Mouse (Mus musculus): Measurements from ENCODE around the gene Trim28. TPM values are rescaled to one million over a fixed set of nuclear protein-coding genes. Genes with fewer than 3 reads are reported as not detected.

Trim28 gene
- polyA plus RNA-seq, 1 experiment from 2014 or later = 346 TPM

DNA sequence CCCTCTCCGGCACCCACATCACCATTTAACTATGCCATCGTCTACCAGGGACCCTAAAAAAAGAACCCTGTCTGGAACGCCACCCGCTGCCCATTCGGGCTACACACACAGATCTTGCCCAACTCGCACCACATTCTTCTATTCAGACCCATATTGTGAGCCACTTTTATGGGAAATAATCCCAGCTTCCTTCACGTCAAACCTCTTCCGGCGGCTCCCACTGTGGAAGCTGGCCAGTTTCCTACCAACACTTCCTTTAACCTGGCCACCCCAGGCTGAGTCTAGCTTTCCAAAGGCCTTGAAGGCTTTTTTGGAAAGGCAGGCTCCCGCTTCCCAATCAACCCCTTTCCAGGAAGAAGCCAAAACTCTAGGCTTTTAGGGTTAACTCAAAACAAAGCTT, 7.6 kb downstream of the Trim28 start:
- no peak overlapping the region for H3K4me3 ChIP-seq (ENCODE audit: low read depth, low read length)
- H3K27me3 ChIP-seq (replicated peaks; ENCODE audit: control insufficient read depth, insufficient read depth, low read length) = no peaks in the 10 kb centered on the region; the same call in 1 of the 2 replicates
- peaks cover 6% of the 10 kb centered on the region for H3K4me1 ChIP-seq (replicated peaks; ENCODE audit: control insufficient read depth, insufficient read depth, low read length)
- no peak overlapping the region for H3K4me2 ChIP-seq
- 87% methylated on average over 10 of the region's 10 CpGs for WGBS
- H3K9ac ChIP-seq (ENCODE audit: low read depth, low read length) = no peak overlapping the region
- no peak for ATAC-seq (replicated peaks; ENCODE audit: low FRiP score)
- no peaks in the 10 kb centered on the region for H3K9me3 ChIP-seq (ENCODE audit: control insufficient read depth, low read length)
- H3K27ac ChIP-seq (ENCODE audit: low read depth, low read length) = no peak overlapping the region
- peaks cover 28% of the 10 kb centered on the region for H3K36me3 ChIP-seq (ENCODE audit: control insufficient read depth, insufficient read depth, low read length)
- DNase-seq (ENCODE audit: low spot score) = no peak

DNA sequence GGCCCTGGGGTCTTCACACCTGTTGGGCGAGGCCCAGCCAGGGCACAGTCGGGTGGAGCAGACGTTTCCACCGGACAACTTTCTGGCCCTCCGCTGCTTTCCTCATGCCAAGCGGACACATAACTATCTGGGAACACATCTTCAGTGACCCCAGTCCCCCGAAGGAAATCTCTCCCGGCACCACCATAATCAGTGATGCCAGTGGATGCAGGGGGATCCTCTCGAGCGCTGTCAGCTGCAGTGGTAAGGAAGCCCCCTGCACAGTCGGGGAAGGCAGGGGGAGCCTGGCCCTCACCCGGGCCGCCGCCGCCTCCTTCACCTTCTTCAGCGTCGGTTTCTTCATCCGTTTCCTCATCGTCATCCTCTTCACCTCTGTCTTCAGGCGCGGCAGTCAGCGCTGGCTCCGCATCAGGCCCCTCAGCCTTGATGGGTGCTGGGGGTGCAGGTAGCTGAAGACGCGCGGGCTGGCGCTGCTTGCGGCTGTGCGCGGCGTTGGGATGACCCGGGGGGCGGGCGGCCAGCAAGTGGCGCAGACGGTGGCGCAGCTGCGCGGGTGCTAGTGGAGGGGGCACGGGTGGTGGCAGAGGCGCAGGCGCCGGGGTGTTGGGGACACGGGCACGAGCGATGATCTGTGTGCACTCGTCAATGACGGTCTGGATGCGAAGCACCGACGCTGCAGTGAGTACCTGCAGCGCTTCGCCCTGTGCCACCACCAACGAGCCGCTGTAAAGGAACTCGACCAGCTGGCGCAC, 8.6 kb downstream of the Trim28 start:
- Histone ChIP-seq H3K27me3 (replicated peaks; ENCODE audit: control insufficient read depth, insufficient read depth, low read length) (no peaks in the 10 kb centered on the region; the same call in 1 of the 2 replicates), H3K36me3 (ENCODE audit: control insufficient read depth, insufficient read depth, low read length) (peaks cover 28% of the 10 kb centered on the region), H3K4me2 (no peak overlapping the region), H3K9ac (ENCODE audit: low read depth, low read length) (no peak overlapping the region), H3K27ac (ENCODE audit: low read depth, low read length) (no peak overlapping the region), H3K4me3 (ENCODE audit: low read depth, low read length) (peak overlapping the region; percentile 11; the same call in 1 of the 2 replicates), H3K9me3 (ENCODE audit: control insufficient read depth, low read length) (no peaks in the 10 kb centered on the region), H3K4me1 (replicated peaks; ENCODE audit: control insufficient read depth, insufficient read depth, low read length) (peaks cover 6% of the 10 kb centered on the region)
- 65% methylated on average over 57 of the region's 57 CpGs for WGBS
- DNase-seq (ENCODE audit: low spot score) (no peak), ATAC-seq (replicated peaks; ENCODE audit: low FRiP score) (no peak)

DNA sequence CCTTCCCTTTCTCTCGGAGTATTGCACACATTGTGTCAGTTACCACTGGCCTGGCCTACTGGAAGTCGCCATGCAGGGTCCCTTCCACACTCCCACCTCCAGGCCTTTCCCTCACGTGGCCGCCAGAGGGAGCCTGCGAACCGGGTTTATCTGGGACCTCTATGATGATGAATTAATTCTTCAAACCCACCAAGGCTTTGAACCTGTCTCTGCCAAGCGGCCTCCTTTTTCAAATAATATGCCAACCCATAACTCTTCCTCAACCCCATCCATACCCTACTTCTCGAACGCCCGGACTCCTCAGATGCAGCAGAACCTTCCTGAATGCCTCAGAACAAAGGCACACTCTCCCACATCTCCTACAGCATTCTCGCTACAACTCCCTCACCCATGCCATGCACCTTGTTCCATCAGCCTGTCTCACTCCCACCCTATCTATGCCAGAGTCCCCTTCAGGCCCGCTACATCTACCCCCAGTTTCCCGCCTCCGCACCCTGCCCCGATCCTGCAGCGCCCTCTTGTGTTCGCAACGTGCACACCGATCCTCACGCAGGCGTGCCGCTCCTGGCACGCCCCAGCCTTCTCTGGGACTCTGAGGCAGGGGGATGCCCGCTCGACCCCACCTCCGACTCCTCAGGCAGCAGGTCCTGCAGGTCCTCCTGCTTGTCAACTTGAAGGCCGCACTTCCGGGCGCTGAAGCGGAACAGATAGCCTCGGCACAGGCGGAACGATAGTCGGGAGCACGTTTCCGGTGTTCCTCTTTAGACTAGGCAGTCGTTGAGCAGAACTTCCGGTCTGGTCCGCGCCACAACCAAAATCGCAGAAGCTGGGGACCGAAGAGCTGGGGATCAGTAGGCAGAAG, 10.5 kb downstream of the Trim28 start:
- no peaks in the 10 kb centered on the region; the same call in 1 of the 2 replicates for H3K27me3 ChIP-seq (replicated peaks; ENCODE audit: control insufficient read depth, insufficient read depth, low read length)
- no peaks in the 10 kb centered on the region for H3K9me3 ChIP-seq (ENCODE audit: control insufficient read depth, low read length)
- peak overlapping the region; percentile 92 for H3K4me2 ChIP-seq
- peaks cover 26% of the 10 kb centered on the region for H3K36me3 ChIP-seq (ENCODE audit: control insufficient read depth, insufficient read depth, low read length)
- peak overlapping the region; percentile 75 for H3K4me3 ChIP-seq (ENCODE audit: low read depth, low read length)
- peak overlapping the region; percentile 98 for H3K27ac ChIP-seq (ENCODE audit: low read depth, low read length)
- ATAC-seq (replicated peaks; ENCODE audit: low FRiP score) (peak; percentile 85), DNase-seq (ENCODE audit: low spot score) (peak; percentile 96)
- under 1% methylated on average over 42 of the region's 42 CpGs for WGBS
- H3K9ac ChIP-seq (ENCODE audit: low read depth, low read length) = peak overlapping the region; percentile 93
- H3K4me1 ChIP-seq (replicated peaks; ENCODE audit: control insufficient read depth, insufficient read depth, low read length) = peaks cover 6% of the 10 kb centered on the region

DNA sequence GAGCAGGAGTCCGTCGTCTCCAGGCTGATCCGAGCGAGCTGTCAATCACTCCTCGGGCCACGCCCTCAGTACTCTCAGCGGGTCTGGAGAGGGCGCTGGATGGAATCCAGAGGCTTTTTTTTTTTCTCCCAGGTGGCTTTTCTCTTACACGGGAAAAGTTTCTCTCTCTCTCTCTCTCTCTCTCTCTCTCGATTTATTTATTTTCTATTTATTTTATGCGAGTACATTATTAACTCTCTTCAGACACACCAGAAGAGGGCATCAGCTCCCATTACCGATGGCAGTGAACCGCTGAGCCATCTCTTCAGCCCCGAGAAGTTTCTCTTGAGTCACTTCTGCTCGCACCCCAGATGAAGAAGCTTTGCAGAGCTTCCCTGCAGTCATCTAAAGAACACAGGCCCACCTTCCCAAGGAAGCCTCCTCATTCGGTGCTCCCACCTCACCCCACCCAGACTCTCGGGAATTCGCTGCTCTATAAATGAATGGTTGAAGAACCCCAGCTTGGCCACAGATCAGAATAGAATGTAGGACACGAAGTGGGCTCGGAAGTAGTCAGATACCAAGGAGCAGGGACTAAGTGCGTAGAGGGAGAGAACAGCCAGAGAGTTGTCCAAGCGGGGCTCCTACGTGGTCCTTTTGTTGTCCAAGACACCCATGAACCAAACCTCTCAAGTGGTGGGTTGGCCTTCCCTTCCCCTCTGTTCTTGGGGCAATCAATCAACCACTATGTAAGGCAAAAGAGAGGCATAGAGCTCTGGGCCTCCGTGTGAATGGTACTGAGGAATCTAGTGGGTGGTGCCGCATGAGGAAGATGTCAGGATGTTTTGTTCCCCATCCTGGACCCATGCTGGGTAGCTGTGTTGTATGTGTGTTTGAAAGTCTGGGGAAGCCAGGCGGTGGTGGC, 11.3 kb downstream of the Trim28 start, which contains the start of gene Zbtb45:
TSS of gene Zbtb45 (minus strand) at position 30 of the 904 bp plus-strand sequence.
- peak within 1 kb of the TSS; percentile 92 for H3K4me2 ChIP-seq
- ATAC-seq (replicated peaks; ENCODE audit: low FRiP score) (peak; percentile 87; the same call in 1 of the 2 replicates), DNase-seq (ENCODE audit: low spot score) (no peak)
- H3K9me3 ChIP-seq (ENCODE audit: control insufficient read depth, low read length) = no peaks in the 10 kb centered on the region
- H3K4me3 ChIP-seq (ENCODE audit: low read depth, low read length) = peak within 1 kb of the TSS; percentile 75
- H3K9ac ChIP-seq (ENCODE audit: low read depth, low read length) = peak within 1 kb of the TSS; percentile 93
- H3K36me3 ChIP-seq (ENCODE audit: control insufficient read depth, insufficient read depth, low read length) = peaks cover 21% of the 10 kb centered on the region
- peaks cover 6% of the 10 kb centered on the region for H3K4me1 ChIP-seq (replicated peaks; ENCODE audit: control insufficient read depth, insufficient read depth, low read length)
- 17% methylated on average over 26 of the region's 26 CpGs for WGBS
- H3K27me3 ChIP-seq (replicated peaks; ENCODE audit: control insufficient read depth, insufficient read depth, low read length) = no peaks in the 10 kb centered on the region; the same call in 1 of the 2 replicates
- peak within 1 kb of the TSS; percentile 98 for H3K27ac ChIP-seq (ENCODE audit: low read depth, low read length)

DNA sequence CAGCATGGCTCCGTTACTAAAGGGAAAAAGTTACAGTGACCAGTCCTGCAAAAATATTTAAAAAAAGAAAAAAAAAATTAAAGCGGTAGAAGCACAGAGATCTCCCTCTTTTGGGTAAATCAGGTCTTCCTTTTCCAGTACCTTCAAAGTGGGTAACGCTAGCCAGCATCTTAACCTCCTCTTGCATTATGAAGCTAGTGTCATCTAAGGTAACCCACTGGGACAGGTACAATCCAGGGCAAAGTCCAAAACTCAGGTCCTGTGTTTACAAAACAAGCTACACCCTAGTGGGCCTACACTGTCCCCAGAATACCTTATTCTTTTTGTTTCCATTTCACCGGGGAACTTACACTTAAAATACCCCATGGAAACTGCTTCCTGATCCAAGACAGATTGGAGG, 14.8 kb downstream of the Trim28 start:
- H3K9me3 ChIP-seq (ENCODE audit: control insufficient read depth, low read length) = no peaks in the 10 kb centered on the region

DNA sequence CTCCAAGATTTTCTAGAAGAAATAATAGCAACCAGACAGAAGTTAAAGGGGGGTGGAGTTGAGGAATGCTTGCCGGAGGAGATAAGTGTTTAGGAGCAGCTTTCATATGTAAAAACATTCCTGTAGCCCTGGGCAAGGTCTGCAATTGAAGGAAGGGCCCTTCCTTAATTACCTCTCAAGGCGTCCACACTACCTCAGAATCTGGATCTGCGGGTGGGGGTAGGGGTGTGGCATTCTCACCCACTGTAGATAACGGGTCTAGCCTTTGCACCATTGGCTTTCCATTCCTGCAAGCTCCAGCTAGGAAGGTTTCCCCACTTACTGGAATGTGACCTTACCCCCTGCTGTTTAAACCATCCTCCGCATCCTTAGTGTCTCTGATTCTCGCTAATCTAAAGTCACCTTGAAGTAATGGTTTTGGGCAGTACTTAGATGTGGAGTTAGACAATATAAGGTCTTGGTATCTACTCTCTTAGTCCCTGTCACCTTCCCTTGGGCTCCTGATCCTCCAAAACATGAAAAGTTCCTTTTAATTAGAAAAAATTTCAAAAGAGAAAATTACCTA, 15.4 kb downstream of the Trim28 start:
- no peak overlapping the region for H3K4me3 ChIP-seq (ENCODE audit: low read depth, low read length)
- H3K27me3 ChIP-seq (replicated peaks; ENCODE audit: control insufficient read depth, insufficient read depth, low read length) = no peaks in the 10 kb centered on the region
- no peak overlapping the region for H3K4me2 ChIP-seq
- no peak for ATAC-seq (replicated peaks; ENCODE audit: low FRiP score)
- no peak overlapping the region for H3K27ac ChIP-seq (ENCODE audit: low read depth, low read length)
- H3K9me3 ChIP-seq (ENCODE audit: control insufficient read depth, low read length) = no peaks in the 10 kb centered on the region
- H3K9ac ChIP-seq (ENCODE audit: low read depth, low read length) = no peak overlapping the region
- DNase-seq (ENCODE audit: low spot score) = no peak
- H3K36me3 ChIP-seq (ENCODE audit: control insufficient read depth, insufficient read depth, low read length) = no peaks in the 10 kb centered on the region
- H3K4me1 ChIP-seq (replicated peaks; ENCODE audit: control insufficient read depth, insufficient read depth, low read length) = 0 out of 2 replicates have a peak, but pooled peaks cover 2% of the 10 kb centered on the region
- 48% methylated on average over 6 of the region's 6 CpGs for WGBS

More for the DNA sequence above, 14.8 kb downstream of the Trim28 start:
- Histone ChIP-seq H3K36me3 (ENCODE audit: control insufficient read depth, insufficient read depth, low read length) (no peaks in the 10 kb centered on the region), H3K4me3 (ENCODE audit: low read depth, low read length) (no peak overlapping the region), H3K4me1 (replicated peaks; ENCODE audit: control insufficient read depth, insufficient read depth, low read length) (peaks cover 2% of the 10 kb centered on the region; the same call in 1 of the 2 replicates), H3K27me3 (replicated peaks; ENCODE audit: control insufficient read depth, insufficient read depth, low read length) (no peaks in the 10 kb centered on the region), H3K9ac (ENCODE audit: low read depth, low read length) (no peak overlapping the region), H3K27ac (ENCODE audit: low read depth, low read length) (no peak overlapping the region), H3K4me2 (no peak overlapping the region)
- ATAC-seq (replicated peaks; ENCODE audit: low FRiP score) = no peak
- WGBS = 66% methylated on average over 4 of the region's 4 CpGs
- no peak for DNase-seq (ENCODE audit: low spot score)

DNA sequence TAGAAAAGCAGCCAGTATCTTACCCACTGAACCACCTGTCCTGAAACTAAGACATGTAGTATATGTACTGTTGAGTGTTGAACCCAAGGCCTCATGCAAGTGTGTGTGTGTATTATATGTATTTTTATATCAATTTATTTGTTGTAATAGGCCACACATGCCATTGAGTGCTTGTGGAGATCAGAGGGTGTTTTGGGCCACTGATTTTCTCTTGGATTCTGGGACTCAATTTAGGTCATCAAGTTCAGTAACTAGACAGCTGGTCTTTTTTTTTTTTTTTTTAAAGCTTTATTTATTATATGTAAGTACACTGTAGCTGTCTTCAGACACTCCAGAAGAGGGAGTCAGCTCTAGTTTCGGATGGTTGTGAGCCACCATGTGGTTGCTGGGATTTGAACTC, 16.3 kb downstream of the Trim28 start:
- H3K4me1 ChIP-seq (replicated peaks; ENCODE audit: control insufficient read depth, insufficient read depth, low read length) = 0 out of 2 replicates have a peak, but pooled peaks cover 2% of the 10 kb centered on the region
- H3K27me3 ChIP-seq (replicated peaks; ENCODE audit: control insufficient read depth, insufficient read depth, low read length) = no peaks in the 10 kb centered on the region
- ATAC-seq (replicated peaks; ENCODE audit: low FRiP score) = no peak
- no peak overlapping the region for H3K4me3 ChIP-seq (ENCODE audit: low read depth, low read length)
- no peak overlapping the region for H3K27ac ChIP-seq (ENCODE audit: low read depth, low read length)
- no peaks in the 10 kb centered on the region for H3K36me3 ChIP-seq (ENCODE audit: control insufficient read depth, insufficient read depth, low read length)
- H3K9me3 ChIP-seq (ENCODE audit: control insufficient read depth, low read length) = no peaks in the 10 kb centered on the region
- H3K4me2 ChIP-seq = no peak overlapping the region
- no peak for DNase-seq (ENCODE audit: low spot score)
- 76% methylated on average over 1 of the region's 1 CpGs for WGBS
- no peak overlapping the region for H3K9ac ChIP-seq (ENCODE audit: low read depth, low read length)

All from liver, embryonic 11.5 days (tissue).